Mouse (Mus musculus) stomach, embryonic 16.5 days (tissue): Measurements from ENCODE around the gene Kdm7a. TPM values are rescaled to one million over a fixed set of nuclear protein-coding genes. Genes with fewer than 3 reads are reported as not detected.
A peak's percentile ranks its signal among the peaks of the same experiment; 100 is the strongest.

Source experiments
- ATAC-seq: fragments of 200-750 bp; cut with Nextera tagmentation; 2 replicates; pipeline ENCODE4 v1.8.0; 2017; ENCODE audit warnings: moderate number of reproducible peaks, moderate TSS enrichment; ENCODE audit not compliant: insufficient read depth, low FRiP score
- H3K27ac ChIP-seq: fragments of 300-500 bp; sonication (generic); 2 replicates; pipeline ENCODE4 v1.5.1; 2014; ENCODE audit warnings: low read length
- H3K27me3 ChIP-seq: fragments of 300-500 bp; sonication (generic); 2 replicates; pipeline ENCODE4 v1.6.1; 2014; ENCODE audit warnings: low read length, control low read depth, mixed read lengths; ENCODE audit not compliant: control insufficient read depth, insufficient read depth
- H3K36me3 ChIP-seq: fragments of 300-500 bp; sonication (generic); 2 replicates; pipeline ENCODE4 v1.6.1; 2014; ENCODE audit warnings: low read length; ENCODE audit not compliant: control insufficient read depth, insufficient read depth
- H3K4me1 ChIP-seq: fragments of 300-500 bp; sonication (generic); 2 replicates; pipeline ENCODE4 v1.6.1; 2014; ENCODE audit warnings: low read length, control low read depth, mixed read lengths; ENCODE audit not compliant: control insufficient read depth, insufficient read depth
- H3K4me2 ChIP-seq: fragments of 300-500 bp; sonication (generic); 2 replicates; pipeline ENCODE4 v1.6.1; 2014; ENCODE audit warnings: low read depth, low read length, mixed read lengths
- H3K4me3 ChIP-seq: fragments of 300-500 bp; sonication (generic); replicated peaks from 2 replicates; pipeline ENCODE4 v1.5.1; 2014; ENCODE audit warnings: mild to moderate bottlenecking, low read length
- H3K9ac ChIP-seq: fragments of 300-500 bp; sonication (generic); 2 replicates; pipeline ENCODE4 v1.6.1; 2014; ENCODE audit warnings: low read length
- H3K9me3 ChIP-seq: fragments of 300-500 bp; sonication (generic); replicated peaks from 2 replicates; pipeline ENCODE4 v1.6.1; 2016; ENCODE audit warnings: low read length, control low read depth; ENCODE audit not compliant: control insufficient read depth
- WGBS: fragments of 180-500 bp; shearing (Covaris S2); extraction: QIAGEN DNeasy Blood & Tissue Kit; methylation state at CpG from one replicate; pipeline ENCODE4 v1.1.7; 2014; 5-methylcytosine and 5-hydroxymethylcytosine counted together
- polyA plus RNA-seq: library from polyadenylated mRNA; unstranded; fragments of >200 nt; fragmentation: Nextera tagmentation; extraction: Ambion mirVana; gene quantifications from 2 replicates; pipeline ENCODE4 v1.2.1, GENCODE M21; 2015

Gene Kdm7a
- polyA plus RNA-seq = 5.6 and 6.6 TPM in 2 replicates

GRCm38 (mm10) chr6:39206581-39207461, at the start of gene Kdm7a:
Gene Kdm7a (minus strand): TSS chr6:39206789.
- Histone ChIP-seq H3K36me3 (no peaks in the 10 kb centered on the region), H3K9me3 (no peaks in the 10 kb centered on the region), H3K27me3 (no peaks in the 10 kb centered on the region), H3K27ac (peak within 1 kb of the TSS; percentile 99), H3K9ac (peak within 1 kb of the TSS; percentile 98), H3K4me2 (peak within 1 kb of the TSS; percentile 70), H3K4me1 (0 out of 2 replicates have a peak, but pooled peaks cover 5% of the 10 kb centered on the region), H3K4me3 (peak within 1 kb of the TSS; percentile 98)
- ATAC-seq = peak; percentile 86
- WGBS = under 1% methylated on average over 114 of the region's 124 CpGs

- WGBS = 77% methylated on average over 8 of the region's 8 CpGs
- Histone ChIP-seq H3K4me3 (no peak overlapping the region), H3K27ac (no peak overlapping the region), H3K36me3 (no peaks in the 10 kb centered on the region), H3K9me3 (no peaks in the 10 kb centered on the region), H3K9ac (no peak overlapping the region), H3K4me2 (no peak overlapping the region), H3K27me3 (no peaks in the 10 kb centered on the region), H3K4me1 (peaks cover 6% of the 10 kb centered on the region)
- no peak for ATAC-seq
Observed at GRCm38 (mm10) chr6:39255271-39255670, 48.7 kb upstream of the Kdm7a start.

- no peaks in the 10 kb centered on the region for H3K36me3 ChIP-seq
- WGBS = 85% methylated on average over 2 of the region's 2 CpGs
- peaks cover 3% of the 10 kb centered on the region; the same call in 1 of the 2 replicates for H3K4me1 ChIP-seq
- no peak for ATAC-seq
- H3K4me2 ChIP-seq = no peak overlapping the region
- H3K27me3 ChIP-seq = no peaks in the 10 kb centered on the region
- H3K4me3 ChIP-seq = no peak overlapping the region
- no peak overlapping the region for H3K9ac ChIP-seq
- H3K9me3 ChIP-seq = no peaks in the 10 kb centered on the region
- H3K27ac ChIP-seq = no peak overlapping the region
Observed at GRCm38 (mm10) chr6:39250055-39250454, 43.5 kb upstream of the Kdm7a start.

- no peak overlapping the region for H3K9ac ChIP-seq
- WGBS = 53% methylated on average over 16 of the region's 16 CpGs
- no peaks in the 10 kb centered on the region for H3K9me3 ChIP-seq
- peaks cover 3% of the 10 kb centered on the region; the same call in 1 of the 2 replicates for H3K4me1 ChIP-seq
- no peaks in the 10 kb centered on the region for H3K36me3 ChIP-seq
- H3K27ac ChIP-seq = no peak overlapping the region
- no peak overlapping the region for H3K4me2 ChIP-seq
- no peak for ATAC-seq
- H3K27me3 ChIP-seq = no peaks in the 10 kb centered on the region
- H3K4me3 ChIP-seq = no peak overlapping the region
Observed at GRCm38 (mm10) chr6:39249176-39249770, 42.7 kb upstream of the Kdm7a start.

- 66% methylated on average over 9 of the region's 9 CpGs for WGBS
- H3K4me1 ChIP-seq = peaks cover 21% of the 10 kb centered on the region
- H3K27me3 ChIP-seq = no peaks in the 10 kb centered on the region
- ATAC-seq = no peak
- no peaks in the 10 kb centered on the region for H3K36me3 ChIP-seq
- H3K27ac ChIP-seq = peak overlapping the region; percentile 85; the same call in 1 of the 2 replicates
- no peak overlapping the region for H3K4me2 ChIP-seq
- no peaks in the 10 kb centered on the region for H3K9me3 ChIP-seq
- no peak overlapping the region for H3K9ac ChIP-seq
- no peak overlapping the region for H3K4me3 ChIP-seq
Observed at GRCm38 (mm10) chr6:39244066-39244465, 37.5 kb upstream of the Kdm7a start.

GRCm38 (mm10) chr6:39243511-39243961, 36.9 kb upstream of the Kdm7a start:
- ATAC-seq = no peak; the same call in 1 of the 2 replicates
- no peak overlapping the region for H3K4me3 ChIP-seq
- peaks cover 21% of the 10 kb centered on the region for H3K4me1 ChIP-seq
- no peak overlapping the region for H3K9ac ChIP-seq
- H3K27ac ChIP-seq = peak overlapping the region; percentile 85
- no peak overlapping the region; the same call in 1 of the 2 replicates for H3K4me2 ChIP-seq
- no peaks in the 10 kb centered on the region for H3K36me3 ChIP-seq
- 34% methylated on average over 8 of the region's 8 CpGs for WGBS
- no peaks in the 10 kb centered on the region for H3K9me3 ChIP-seq
- no peaks in the 10 kb centered on the region for H3K27me3 ChIP-seq

GRCm38 (mm10) chr6:39242718-39243471, 36.3 kb upstream of the Kdm7a start:
- H3K4me2 ChIP-seq = peak overlapping the region; percentile 6; the same call in 1 of the 2 replicates

GRCm38 (mm10) chr6:39241421-39241891, 34.9 kb upstream of the Kdm7a start:
- no peaks in the 10 kb centered on the region for H3K36me3 ChIP-seq
- no peaks in the 10 kb centered on the region for H3K27me3 ChIP-seq
- H3K4me2 ChIP-seq = no peak overlapping the region
- H3K4me3 ChIP-seq = no peak overlapping the region
- no peak overlapping the region for H3K27ac ChIP-seq
- H3K9me3 ChIP-seq = no peaks in the 10 kb centered on the region
- H3K4me1 ChIP-seq = peaks cover 21% of the 10 kb centered on the region
- ATAC-seq = no peak
- no peak overlapping the region for H3K9ac ChIP-seq
- WGBS = 76% methylated on average over 4 of the region's 4 CpGs

More at GRCm38 (mm10) chr6:39242718-39243471, 36.3 kb upstream of the Kdm7a start:
- Histone ChIP-seq H3K4me1 (peaks cover 21% of the 10 kb centered on the region), H3K36me3 (no peaks in the 10 kb centered on the region), H3K9me3 (no peaks in the 10 kb centered on the region), H3K9ac (no peak overlapping the region), H3K27me3 (no peaks in the 10 kb centered on the region), H3K4me3 (no peak overlapping the region), H3K27ac (peak overlapping the region; percentile 85)
- 27% methylated on average over 8 of the region's 8 CpGs for WGBS
- ATAC-seq = peak; percentile 93
